Mouse (Mus musculus): ENCODE results near the gene Timmdc1.

Gene Timmdc1

DNA sequence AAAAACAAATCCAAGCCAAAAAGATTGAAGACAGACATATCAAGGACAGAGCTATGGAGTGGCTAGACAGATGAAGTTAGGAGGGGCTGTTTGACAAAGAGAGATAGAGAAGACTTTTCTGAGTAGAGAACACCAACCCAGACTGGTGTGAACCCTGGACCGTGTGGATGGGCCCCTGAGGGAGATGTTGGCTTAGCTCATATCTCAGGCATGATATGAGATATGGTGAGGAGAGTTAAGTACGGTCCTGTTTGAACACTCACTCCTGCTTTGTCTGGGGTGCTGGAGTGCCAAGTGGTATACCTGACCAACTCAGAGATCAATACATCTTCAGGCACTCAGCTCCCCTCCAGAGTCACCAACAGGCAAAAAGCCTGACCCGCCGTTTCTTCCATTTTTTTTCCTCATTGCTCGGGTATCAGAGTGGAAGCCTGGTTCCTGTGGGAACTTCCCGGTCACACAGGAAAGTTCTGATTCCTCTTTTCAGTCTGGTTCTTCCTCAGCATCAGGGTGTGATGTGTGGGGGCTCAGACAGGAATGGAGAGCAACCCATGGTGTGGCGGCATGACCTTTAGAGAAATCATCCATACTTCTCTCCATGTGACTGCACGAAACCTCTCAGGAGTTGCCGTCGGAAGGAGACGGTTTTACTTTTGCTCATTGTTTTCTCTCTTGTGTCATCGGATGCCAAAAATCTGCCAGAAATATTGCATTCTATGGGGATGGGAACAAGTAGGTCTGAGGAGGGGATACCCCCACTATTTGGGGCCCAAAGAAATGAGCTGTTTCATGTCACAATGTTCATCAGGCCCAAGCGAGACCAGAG is 55.2 kb downstream of the Timmdc1 start:
- no peak for DNase-seq (ENCODE audit: extremely low spot score, low spot score)

DNA sequence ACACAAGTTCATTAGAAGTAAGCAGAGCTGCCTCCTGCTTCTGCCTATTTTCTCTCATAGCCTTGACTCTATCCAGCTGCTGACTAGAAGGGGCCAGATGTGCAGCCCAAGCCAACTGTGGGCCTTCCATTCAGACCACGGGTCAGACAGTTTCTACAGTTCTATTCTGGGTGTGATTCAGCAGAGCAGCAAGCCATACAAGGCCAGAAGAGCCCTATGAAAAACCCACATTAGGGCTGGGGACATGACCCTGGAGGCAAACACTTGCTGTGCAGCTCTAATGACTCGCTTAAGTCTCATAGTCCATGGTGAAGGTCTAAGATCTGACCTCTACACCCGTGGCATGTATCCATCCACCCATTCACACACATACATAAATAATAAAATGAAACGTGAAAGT is 56.4 kb downstream of the Timmdc1 start:
- no peak for DNase-seq (ENCODE audit: extremely low spot score, low spot score)

- DNase-seq (ENCODE audit: extremely low spot score, low spot score) = no peak
Measured at GRCm38 (mm10) chr16:38463305-38463704, 59.2 kb downstream of the Timmdc1 start.

DNA sequence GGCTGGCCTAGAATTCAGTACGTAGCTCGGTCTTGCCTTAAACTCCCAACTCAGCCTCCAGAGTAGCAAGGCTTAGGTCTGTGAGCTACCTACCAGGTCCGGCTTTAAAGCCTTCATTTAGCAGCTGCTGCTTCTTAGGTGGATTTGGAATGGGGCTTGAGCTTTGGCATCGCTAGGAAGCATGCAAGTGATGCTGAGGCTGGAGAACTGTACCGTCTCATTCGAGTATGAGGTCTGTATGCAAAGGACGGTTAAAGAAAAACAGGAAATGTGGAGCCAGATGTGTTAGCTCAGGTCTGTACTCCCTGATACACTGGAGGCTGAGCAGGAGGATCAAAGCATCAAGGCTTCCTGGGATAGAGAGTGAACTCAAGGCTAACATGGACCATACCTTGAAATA is 60.3 kb downstream of the Timmdc1 start:
- no peak for DNase-seq (ENCODE audit: extremely low spot score, low spot score)

DNA sequence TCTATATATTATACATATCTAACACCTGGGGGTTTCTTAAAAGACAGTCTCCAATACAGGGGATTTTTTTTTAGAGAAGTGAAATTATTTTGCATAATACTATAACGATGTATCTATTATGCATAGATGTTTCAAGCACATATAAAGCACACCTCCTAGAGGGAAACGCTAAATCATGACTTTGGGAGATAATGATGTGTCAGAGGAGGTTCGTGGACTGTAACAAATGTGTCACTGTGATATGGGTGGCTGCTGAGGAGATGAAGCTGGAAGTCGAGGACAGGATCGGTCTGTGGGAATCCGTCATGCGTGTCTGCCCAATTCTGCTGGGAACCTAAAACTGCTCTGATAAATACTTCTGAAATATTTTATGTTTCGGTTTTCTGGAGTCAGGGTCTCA is 60.7 kb downstream of the Timmdc1 start:
- no peak for DNase-seq (ENCODE audit: extremely low spot score, low spot score)

DNA sequence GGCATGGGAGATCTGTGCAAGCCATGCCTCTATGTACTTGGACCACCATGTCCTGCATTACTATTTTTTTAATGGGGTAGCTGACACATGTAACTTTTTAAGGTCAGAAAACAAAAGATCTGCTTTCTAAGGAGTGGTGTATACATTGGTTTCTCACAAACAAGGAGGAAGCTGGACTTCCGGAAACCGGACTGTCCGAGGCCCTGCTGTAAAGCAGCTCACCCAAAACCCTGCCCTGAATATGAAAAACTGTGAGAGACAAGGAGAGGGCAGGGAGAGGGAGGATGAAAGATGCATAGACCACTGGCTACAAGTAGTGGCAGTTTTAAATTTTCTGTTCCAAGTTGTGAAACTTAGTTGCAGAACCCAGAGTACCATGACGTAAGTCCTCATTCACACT is 62.5 kb downstream of the Timmdc1 start:
- DNase-seq (ENCODE audit: extremely low spot score, low spot score) = no peak

GRCm38 (mm10) chr16:38458600-38459280 is 63.7 kb downstream of the Timmdc1 start:
- no peak for DNase-seq (ENCODE audit: extremely low spot score, low spot score)

DNA sequence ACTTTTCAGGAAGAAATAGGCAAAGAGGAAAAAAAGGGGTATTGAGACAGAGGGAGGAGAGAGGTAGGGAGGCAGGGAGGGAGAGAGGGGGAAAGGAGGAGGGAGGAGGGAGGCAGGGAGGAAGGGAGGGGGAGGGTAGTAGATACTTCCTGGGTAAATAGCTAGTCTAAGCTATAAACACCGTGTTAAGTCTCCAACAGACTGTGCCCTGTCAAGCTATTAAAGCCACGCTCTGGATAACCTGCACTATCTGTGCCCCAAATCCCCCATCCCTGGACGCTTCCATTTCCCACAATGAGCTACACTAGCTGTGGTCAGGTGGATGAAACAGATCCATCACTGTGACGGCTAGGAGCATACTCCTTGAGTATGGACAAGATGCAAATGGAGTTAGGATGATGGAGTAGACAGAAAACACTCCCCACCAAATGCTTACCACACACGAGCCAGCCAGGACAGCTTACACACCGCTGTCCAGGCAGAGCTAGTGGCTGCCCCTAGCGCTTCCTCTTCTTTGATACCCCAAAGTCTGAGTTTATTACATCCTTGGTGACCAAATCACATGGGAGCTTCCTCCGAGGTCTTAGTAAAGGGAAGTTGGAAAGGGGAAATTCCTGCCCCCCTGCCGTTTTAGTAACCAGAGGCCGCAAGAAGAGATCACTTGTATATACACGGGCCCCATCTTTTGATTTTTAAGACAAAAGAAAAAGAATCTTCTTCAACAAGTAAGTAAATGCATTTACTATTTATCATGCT is 65.5 kb downstream of the Timmdc1 start:
- no peak for DNase-seq (ENCODE audit: extremely low spot score, low spot score)

- no peak for DNase-seq (ENCODE audit: extremely low spot score, low spot score)
Measured at GRCm38 (mm10) chr16:38455511-38456418, 66.7 kb downstream of the Timmdc1 start, which contains the start of gene Cd80. Cd80 (plus strand) TSS chr16:38455561.

- DNase-seq (ENCODE audit: extremely low spot score, low spot score) = no peak
Measured at GRCm38 (mm10) chr16:38454533-38455254, 67.8 kb downstream of the Timmdc1 start.

- no peak for DNase-seq (ENCODE audit: extremely low spot score, low spot score)
Measured at GRCm38 (mm10) chr16:38453952-38454351, 68.5 kb downstream of the Timmdc1 start.

- no peak for DNase-seq (ENCODE audit: extremely low spot score, low spot score)
Measured at GRCm38 (mm10) chr16:38453203-38453553, 69.3 kb downstream of the Timmdc1 start.

- peak; percentile 91 for DNase-seq (ENCODE audit: extremely low spot score, low spot score)
Measured at GRCm38 (mm10) chr16:38452442-38453202, 69.8 kb downstream of the Timmdc1 start, which contains the start of gene Adprh. Adprh (minus strand) TSS chr16:38452703.

DNA sequence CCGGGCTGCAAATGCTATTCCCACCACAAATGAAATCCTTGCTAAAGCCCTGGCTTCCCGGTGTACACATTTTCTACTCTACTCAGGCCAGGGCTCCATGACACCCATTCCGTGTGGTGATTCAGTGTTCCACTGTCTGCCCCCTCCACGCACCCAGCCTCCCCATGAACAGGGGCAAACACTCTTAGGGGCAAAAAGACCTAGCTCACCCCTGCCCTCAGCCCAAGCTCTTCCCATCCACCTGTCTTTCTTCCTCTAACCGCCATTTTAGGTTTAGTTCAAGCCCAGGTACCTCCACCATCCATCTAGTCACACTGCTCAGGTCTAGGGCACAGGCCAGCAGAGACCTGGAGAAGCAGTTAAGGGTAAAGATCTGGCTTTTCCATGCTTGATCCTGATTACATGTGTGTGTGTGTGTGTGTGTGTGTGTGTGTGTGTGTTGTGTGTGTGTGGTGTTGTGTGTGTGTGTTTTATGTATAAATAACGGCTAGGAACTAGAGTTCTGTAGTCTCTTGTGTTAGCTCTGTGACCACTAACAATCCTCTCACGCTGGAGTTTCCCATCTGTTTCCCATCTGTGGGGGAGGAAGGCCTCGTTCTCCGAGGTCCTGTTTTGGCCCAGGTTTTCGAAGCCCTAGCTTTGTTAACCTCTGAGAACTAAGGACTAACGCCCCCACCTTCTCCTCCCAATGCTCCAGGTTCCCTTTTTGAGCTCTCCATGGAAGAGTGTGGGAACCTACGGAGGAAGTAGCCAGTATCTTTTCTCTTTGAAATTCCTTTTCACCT is 70.8 kb downstream of the Timmdc1 start:
- DNase-seq (ENCODE audit: extremely low spot score, low spot score) = peak; percentile 41

DNA sequence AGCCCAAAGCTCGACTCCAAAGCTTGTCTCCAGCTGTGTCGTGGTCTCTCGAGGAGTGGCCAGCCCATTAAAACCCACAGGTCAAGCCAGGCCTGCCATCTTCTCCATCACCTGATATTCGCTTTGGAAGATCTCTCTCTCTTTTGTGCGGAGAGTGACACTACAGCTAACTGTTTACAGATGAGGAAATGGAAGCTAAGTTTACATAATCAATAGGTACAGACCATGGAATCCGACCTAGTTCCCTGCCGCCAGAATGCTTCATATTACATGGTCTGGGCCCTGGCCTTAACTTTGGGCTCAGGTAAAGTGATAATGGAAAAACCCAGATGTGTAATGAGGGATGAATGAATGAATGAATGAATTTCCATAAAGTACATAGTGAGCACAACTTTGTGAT is 71.8 kb downstream of the Timmdc1 start:
- DNase-seq (ENCODE audit: extremely low spot score, low spot score) = no peak

- DNase-seq (ENCODE audit: extremely low spot score, low spot score) = no peak
Measured at GRCm38 (mm10) chr16:38448458-38448857, 74.0 kb downstream of the Timmdc1 start.
